Mouse (Mus musculus): ENCODE measurements at regions not wholly inside any gene's neighbourhood (a gene's known extent, or its start where the extent isn't known, plus 50 kb on each side); places are given as distances from the start of the nearest gene placed in this dataset.

DNA sequence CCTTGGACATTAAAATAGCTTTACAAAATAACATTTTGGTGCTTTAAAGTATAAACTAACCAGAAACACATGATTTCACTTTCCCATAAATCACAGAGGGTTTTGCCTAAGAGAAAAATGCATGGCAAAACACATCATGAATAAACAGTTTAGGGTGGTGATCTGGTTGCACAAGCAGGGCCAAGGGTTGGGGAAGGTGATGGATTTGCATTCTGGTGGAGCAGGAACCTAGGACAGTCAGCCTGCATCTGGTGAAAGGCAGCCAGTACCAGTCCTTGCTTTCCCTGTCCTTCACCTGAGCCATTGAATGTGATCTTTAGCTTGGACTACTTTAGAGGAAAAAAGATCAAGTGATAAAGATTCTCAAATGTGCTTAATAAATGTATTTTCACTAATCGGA lies 138.1 kb downstream of the Fgf9 start:
- TF ChIP-seq MAX (IDR thresholded peaks at IDR 0.05) (no peak), CTCF (IDR thresholded peaks at IDR 0.05; ENCODE audit: control insufficient read depth, insufficient read depth, insufficient read length) (no peak), FOSL1 (IDR thresholded peaks at IDR 0.05; ENCODE audit: insufficient read depth, low read length, poor library complexity, severe bottlenecking) (no peak), MYOG (IDR thresholded peaks at IDR 0.05; ENCODE audit: control insufficient read depth, extremely low read depth, insufficient read length) (no peak), CEBPB (IDR thresholded peaks at IDR 0.05; ENCODE audit: low read depth) (no peak)

Data from C2C12 (cell line).